In the genomic region with DNA sequence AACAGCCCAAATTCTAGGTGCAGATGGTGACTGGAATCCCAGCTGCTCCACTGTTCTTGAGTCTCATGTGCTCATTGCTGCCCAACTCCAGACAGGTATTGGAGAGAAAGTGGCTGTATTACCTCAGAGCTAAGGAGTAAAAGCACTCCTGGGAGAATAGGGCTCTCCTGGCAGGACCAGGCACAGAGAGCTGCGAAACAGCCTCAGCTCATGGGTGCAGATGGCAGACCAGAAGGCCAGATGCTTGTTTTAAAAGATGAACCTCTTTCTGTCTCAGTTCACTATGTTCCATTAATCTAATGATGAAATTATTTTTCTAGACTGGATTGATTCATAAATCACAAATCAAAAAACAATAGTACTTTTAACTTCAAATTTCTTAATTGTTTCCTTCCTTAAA, we compare ENCODE assay signal across 25 mouse cellular contexts. TPM values are rescaled to one million over a fixed set of nuclear protein-coding genes. Genes with fewer than 3 reads are reported as not detected.
A peak's percentile ranks its signal among the peaks of the same experiment; 100 is the strongest.
DNase-seq lines count a peak whose midpoint lies in the region; TF ChIP-seq lines count a peak whose summit lies in the region.
"Had no signal": no experiment of that assay in that cellular context is flagged by ENCODE, and none has a peak within 500 bp of the region (broad histone marks: within the 10 kb centered on the region; RNA-seq: fewer than 3 reads in every experiment).

No protein-coding gene starts in this region.

- no peaks in the 10 kb centered on the region for H3K9me3 ChIP-seq in limb, embryonic 10.5 days (replicated peaks)
- H3K9me3 ChIP-seq: embryonic facial prominence, embryonic 13.5 days; embryonic facial prominence, embryonic 15.5 days; forebrain, embryonic 10.5 days; forebrain, embryonic 12.5 days had no signal

- 97% methylated on average over 1 of the region's 1 CpGs for WGBS in limb, embryonic 10.5 days

- no peak for TF ChIP-seq CTCF in layer of hippocampus, adult 2 months (conservative IDR thresholded peaks at IDR 0.05)

- no peaks in the 10 kb centered on the region for H3K4me1 ChIP-seq in limb, embryonic 10.5 days
- H3K4me1 ChIP-seq: embryonic facial prominence, embryonic 13.5 days; embryonic facial prominence, embryonic 15.5 days; forebrain, embryonic 10.5 days; forebrain, embryonic 12.5 days had no signal

- H3K4me3 ChIP-seq in layer of hippocampus, adult 2 months = no peak overlapping the region
- no peak overlapping the region for H3K4me3 ChIP-seq in limb, embryonic 10.5 days
- H3K4me3 ChIP-seq: embryonic facial prominence, embryonic 13.5 days; embryonic facial prominence, embryonic 15.5 days; erythroblast, embryonic 14.5 days; forebrain, embryonic 10.5 days; forebrain, embryonic 12.5 days had no signal

- H3K36me3 ChIP-seq in limb, embryonic 10.5 days = no peaks in the 10 kb centered on the region
- H3K36me3 ChIP-seq: embryonic facial prominence, embryonic 13.5 days; embryonic facial prominence, embryonic 15.5 days; forebrain, embryonic 10.5 days; forebrain, embryonic 12.5 days had no signal

- H3K27me3 ChIP-seq in limb, embryonic 10.5 days (ENCODE audit: low read depth, poor library complexity, severe bottlenecking) = no peaks in the 10 kb centered on the region
- H3K27me3 ChIP-seq: embryonic facial prominence, embryonic 13.5 days; embryonic facial prominence, embryonic 15.5 days; forebrain, embryonic 12.5 days had no signal

- peak; percentile 24 to 44 for DNase-seq in layer of hippocampus, adult 2 months (ENCODE audit: low spot score in 2 of 2)
- DNase-seq in layer of hippocampus, adult 9-10 months (ENCODE audit: low spot score) = peak; percentile 16
- peak; percentile 26 to 53 for DNase-seq in layer of hippocampus, postnatal 14 days (ENCODE audit: low spot score in 2 of 2)
- no peak for DNase-seq in natural killer cell, adult 2 months (ENCODE audit: low spot score in 2 of 2)
- DNase-seq in right cerebral cortex, postnatal 25 days = no peak
- no peak for DNase-seq in limb, embryonic 10.5 days (ENCODE audit: low spot score)
- no peak for DNase-seq in cerebellum, adult 11 months
- DNase-seq: adrenal gland, adult 8-10 months; adrenal gland, postnatal 14 days; adrenal gland, postnatal 36 days; cerebellum, adult 18-20 months; cerebellum, adult 8-10 months; cerebellum, adult 9-11 months; cerebellum, postnatal 14 days; cerebellum, postnatal 36 days; embryo, embryonic 11 days; forebrain, postnatal 0 days had no signal

- H3K27ac ChIP-seq in layer of hippocampus, adult 2 months = peak overlapping the region; percentile 46; the same call in 1 of the 2 replicates
- H3K27ac ChIP-seq in limb, embryonic 10.5 days = no peak overlapping the region
- H3K27ac ChIP-seq: embryonic facial prominence, embryonic 13.5 days; embryonic facial prominence, embryonic 15.5 days; forebrain, embryonic 10.5 days; forebrain, embryonic 12.5 days had no signal

RNA-seq across cellular contexts. Expression of a gene that starts 12.1 kb away (rescaled TPM):
- 10 to 100 TPM; 19.9 to 27.8 TPM for total RNA-seq in layer of hippocampus, adult 2 months (2021)
- 10 to 100 TPM; 28.9 to 29.6 TPM for total RNA-seq in layer of hippocampus, postnatal 14 days (2021)
- polyA plus RNA-seq in limb, embryonic 10.5 days (2016; fragmentation: Nextera tagmentation; extraction: Ambion mirVana) = 0.14 TPM in 1 of 2 replicates, not detected in the other
- total RNA-seq: common myeloid progenitor, adult 5-6 weeks had no signal
- polyA plus RNA-seq: activated CD4-positive, CD25-positive, alpha-beta regulatory T cell, adult 4 months; C2C12; erythroblast, embryonic 14.5 days had no signal

Comparison
In these comparisons a context has a peak if more than half of its experiments do, and no peak if none do; other contexts are left out.
1. DNase-seq: peak in layer of hippocampus, adult 2 months (2 of 2), layer of hippocampus, adult 9-10 months (single experiment) and layer of hippocampus, postnatal 14 days (2 of 2); none in natural killer cell, adult 2 months (0 of 2), right cerebral cortex, postnatal 25 days (single experiment), limb, embryonic 10.5 days (single experiment) and cerebellum, adult 11 months (single experiment).